Mouse (Mus musculus): Measurements from ENCODE around the gene Pias4. TPM values are rescaled to one million over a fixed set of nuclear protein-coding genes. Genes with fewer than 3 reads are reported as not detected.

Pias4 gene
- not detected for polyA plus RNA-seq (2014; fragmentation: Illumina TruSeq; extraction: RNeasy Lipid Tissue Mini Kit (QIAGEN cat#74804); ENCODE audit: low read depth, low replicate concordance)

GRCm38 (mm10) chr10:81167200-81168086 lies at the start of gene Pias4:
TSS of gene Pias4 (minus strand) at chr10:81167923.

GRCm38 (mm10) chr10:81201807-81202758 lies 34.4 kb upstream of the Pias4 start, which contains the start of gene Nmrk2:
TSS of gene Nmrk2 (minus strand) at chr10:81202051.

GRCm38 (mm10) chr10:81183805-81184204 lies 16.1 kb upstream of the Pias4 start, which contains the start of gene 4930442H23Rik:
TSS of gene 4930442H23Rik (minus strand) at chr10:81183849.

GRCm38 (mm10) chr10:81182336-81183333 lies 14.9 kb upstream of the Pias4 start, which contains the start of gene Dapk3:
TSS of gene Dapk3 (plus strand) at chr10:81183005.

GRCm38 (mm10) chr10:81176466-81177271 lies 8.9 kb upstream of the Pias4 start, which contains the start of gene Eef2:
TSS of gene Eef2 (plus strand) at chr10:81176631.

GRCm38 (mm10) chr10:81134966-81135681 lies 32.6 kb downstream of the Pias4 start, which contains the start of gene Zbtb7a:
TSS of gene Zbtb7a (plus strand) at chr10:81135220.

GRCm38 (mm10) chr10:81105565-81106112 lies 62.1 kb downstream of the Pias4 start, which contains the start of gene Map2k2:
TSS of gene Map2k2 (plus strand) at chr10:81105915.

Other genes with a start within 250 kb of the Pias4 start
- 0.24 TPM for gene Lmnb2, start 249.7 kb downstream of the Pias4 start, polyA plus RNA-seq (2014; fragmentation: Illumina TruSeq; extraction: RNeasy Lipid Tissue Mini Kit (QIAGEN cat#74804); ENCODE audit: low read depth, low replicate concordance)
- gene Gadd45b, start 237.8 kb downstream of the Pias4 start, polyA plus RNA-seq (2014; fragmentation: Illumina TruSeq; extraction: RNeasy Lipid Tissue Mini Kit (QIAGEN cat#74804); ENCODE audit: low read depth, low replicate concordance), result 2.3 TPM
- gene Gng7, start 153.0 kb downstream of the Pias4 start, polyA plus RNA-seq (2014; fragmentation: Illumina TruSeq; extraction: RNeasy Lipid Tissue Mini Kit (QIAGEN cat#74804); ENCODE audit: low read depth, low replicate concordance), result 1.1 TPM
- not detected for gene Diras1, start 142.3 kb downstream of the Pias4 start, polyA plus RNA-seq (2014; fragmentation: Illumina TruSeq; extraction: RNeasy Lipid Tissue Mini Kit (QIAGEN cat#74804); ENCODE audit: low read depth, low replicate concordance)
- gene Slc39a3, start 130.5 kb downstream of the Pias4 start, polyA plus RNA-seq (2014; fragmentation: Illumina TruSeq; extraction: RNeasy Lipid Tissue Mini Kit (QIAGEN cat#74804); ENCODE audit: low read depth, low replicate concordance), result 0.28 TPM
- gene Sgta, start 107.7 kb downstream of the Pias4 start, polyA plus RNA-seq (2014; fragmentation: Illumina TruSeq; extraction: RNeasy Lipid Tissue Mini Kit (QIAGEN cat#74804); ENCODE audit: low read depth, low replicate concordance), result 0.61 TPM
- gene Thop1, start 97.9 kb downstream of the Pias4 start, polyA plus RNA-seq (2014; fragmentation: Illumina TruSeq; extraction: RNeasy Lipid Tissue Mini Kit (QIAGEN cat#74804); ENCODE audit: low read depth, low replicate concordance), result not detected
- not detected for gene Creb3l3, start 69.0 kb downstream of the Pias4 start, polyA plus RNA-seq (2014; fragmentation: Illumina TruSeq; extraction: RNeasy Lipid Tissue Mini Kit (QIAGEN cat#74804); ENCODE audit: low read depth, low replicate concordance)
- 2.1 TPM for gene Map2k2, start 62.0 kb downstream of the Pias4 start, polyA plus RNA-seq (2014; fragmentation: Illumina TruSeq; extraction: RNeasy Lipid Tissue Mini Kit (QIAGEN cat#74804); ENCODE audit: low read depth, low replicate concordance)
- gene Zbtb7a, start 32.7 kb downstream of the Pias4 start, polyA plus RNA-seq (2014; fragmentation: Illumina TruSeq; extraction: RNeasy Lipid Tissue Mini Kit (QIAGEN cat#74804); ENCODE audit: low read depth, low replicate concordance), result 8.1 TPM
- gene Eef2, start 8.7 kb upstream of the Pias4 start, polyA plus RNA-seq (2014; fragmentation: Illumina TruSeq; extraction: RNeasy Lipid Tissue Mini Kit (QIAGEN cat#74804); ENCODE audit: low read depth, low replicate concordance), result 6.2 TPM
- gene Dapk3, start 15.1 kb upstream of the Pias4 start, polyA plus RNA-seq (2014; fragmentation: Illumina TruSeq; extraction: RNeasy Lipid Tissue Mini Kit (QIAGEN cat#74804); ENCODE audit: low read depth, low replicate concordance), result not detected
- not detected for gene 4930442H23Rik, start 15.9 kb upstream of the Pias4 start, polyA plus RNA-seq (2014; fragmentation: Illumina TruSeq; extraction: RNeasy Lipid Tissue Mini Kit (QIAGEN cat#74804); ENCODE audit: low read depth, low replicate concordance)
- gene Nmrk2, start 34.1 kb upstream of the Pias4 start, polyA plus RNA-seq (2014; fragmentation: Illumina TruSeq; extraction: RNeasy Lipid Tissue Mini Kit (QIAGEN cat#74804); ENCODE audit: low read depth, low replicate concordance), result not detected
- gene Atcay, start 62.9 kb upstream of the Pias4 start, polyA plus RNA-seq (2014; fragmentation: Illumina TruSeq; extraction: RNeasy Lipid Tissue Mini Kit (QIAGEN cat#74804); ENCODE audit: low read depth, low replicate concordance), result not detected
- gene Zfr2, start 65.2 kb upstream of the Pias4 start, polyA plus RNA-seq (2014; fragmentation: Illumina TruSeq; extraction: RNeasy Lipid Tissue Mini Kit (QIAGEN cat#74804); ENCODE audit: low read depth, low replicate concordance), result 0.20 TPM
- not detected for gene Matk, start 85.0 kb upstream of the Pias4 start, polyA plus RNA-seq (2014; fragmentation: Illumina TruSeq; extraction: RNeasy Lipid Tissue Mini Kit (QIAGEN cat#74804); ENCODE audit: low read depth, low replicate concordance)
- gene Mrpl54, start 99.0 kb upstream of the Pias4 start, polyA plus RNA-seq (2014; fragmentation: Illumina TruSeq; extraction: RNeasy Lipid Tissue Mini Kit (QIAGEN cat#74804); ENCODE audit: low read depth, low replicate concordance), result 1.6 TPM
- not detected for gene Apba3, start 99.0 kb upstream of the Pias4 start, polyA plus RNA-seq (2014; fragmentation: Illumina TruSeq; extraction: RNeasy Lipid Tissue Mini Kit (QIAGEN cat#74804); ENCODE audit: low read depth, low replicate concordance)
- gene Tjp3, start 123.7 kb upstream of the Pias4 start, polyA plus RNA-seq (2014; fragmentation: Illumina TruSeq; extraction: RNeasy Lipid Tissue Mini Kit (QIAGEN cat#74804); ENCODE audit: low read depth, low replicate concordance), result 2.5 TPM
- gene Pip5k1c, start 125.0 kb upstream of the Pias4 start, polyA plus RNA-seq (2014; fragmentation: Illumina TruSeq; extraction: RNeasy Lipid Tissue Mini Kit (QIAGEN cat#74804); ENCODE audit: low read depth, low replicate concordance), result 1.1 TPM
- 0.16 TPM for gene Cactin, start 153.2 kb upstream of the Pias4 start, polyA plus RNA-seq (2014; fragmentation: Illumina TruSeq; extraction: RNeasy Lipid Tissue Mini Kit (QIAGEN cat#74804); ENCODE audit: low read depth, low replicate concordance)
- not detected for gene Tbxa2r, start 160.8 kb upstream of the Pias4 start, polyA plus RNA-seq (2014; fragmentation: Illumina TruSeq; extraction: RNeasy Lipid Tissue Mini Kit (QIAGEN cat#74804); ENCODE audit: low read depth, low replicate concordance)
- gene Gipc3, start 175.3 kb upstream of the Pias4 start, polyA plus RNA-seq (2014; fragmentation: Illumina TruSeq; extraction: RNeasy Lipid Tissue Mini Kit (QIAGEN cat#74804); ENCODE audit: low read depth, low replicate concordance), result not detected
- 5.1 TPM for gene Hmg20b, start 182.6 kb upstream of the Pias4 start, polyA plus RNA-seq (2014; fragmentation: Illumina TruSeq; extraction: RNeasy Lipid Tissue Mini Kit (QIAGEN cat#74804); ENCODE audit: low read depth, low replicate concordance)
- 0.24 TPM for gene Mfsd12, start 189.6 kb upstream of the Pias4 start, polyA plus RNA-seq (2014; fragmentation: Illumina TruSeq; extraction: RNeasy Lipid Tissue Mini Kit (QIAGEN cat#74804); ENCODE audit: low read depth, low replicate concordance)
- not detected for gene 4930404N11Rik, start 197.9 kb upstream of the Pias4 start, polyA plus RNA-seq (2014; fragmentation: Illumina TruSeq; extraction: RNeasy Lipid Tissue Mini Kit (QIAGEN cat#74804); ENCODE audit: low read depth, low replicate concordance)
- gene Fzr1, start 210.6 kb upstream of the Pias4 start, polyA plus RNA-seq (2014; fragmentation: Illumina TruSeq; extraction: RNeasy Lipid Tissue Mini Kit (QIAGEN cat#74804); ENCODE audit: low read depth, low replicate concordance), result not detected
- gene Dohh, start 216.5 kb upstream of the Pias4 start, polyA plus RNA-seq (2014; fragmentation: Illumina TruSeq; extraction: RNeasy Lipid Tissue Mini Kit (QIAGEN cat#74804); ENCODE audit: low read depth, low replicate concordance), result not detected
- gene Gm48551, start 216.5 kb upstream of the Pias4 start, polyA plus RNA-seq (2014; fragmentation: Illumina TruSeq; extraction: RNeasy Lipid Tissue Mini Kit (QIAGEN cat#74804); ENCODE audit: low read depth, low replicate concordance), result not detected
- not detected for gene Gm48552, start 221.1 kb upstream of the Pias4 start, polyA plus RNA-seq (2014; fragmentation: Illumina TruSeq; extraction: RNeasy Lipid Tissue Mini Kit (QIAGEN cat#74804); ENCODE audit: low read depth, low replicate concordance)
- gene Smim24, start 225.1 kb upstream of the Pias4 start, polyA plus RNA-seq (2014; fragmentation: Illumina TruSeq; extraction: RNeasy Lipid Tissue Mini Kit (QIAGEN cat#74804); ENCODE audit: low read depth, low replicate concordance), result 25.1 TPM